Mouse (Mus musculus): Measurements from ENCODE around the gene Abcb8. TPM values are rescaled to one million over a fixed set of nuclear protein-coding genes. Genes with fewer than 3 reads are reported as not detected.

Abcb8 gene
- total RNA-seq, 2 experiments from 2014 or later, result 36.2 to 43.6 TPM

DNA sequence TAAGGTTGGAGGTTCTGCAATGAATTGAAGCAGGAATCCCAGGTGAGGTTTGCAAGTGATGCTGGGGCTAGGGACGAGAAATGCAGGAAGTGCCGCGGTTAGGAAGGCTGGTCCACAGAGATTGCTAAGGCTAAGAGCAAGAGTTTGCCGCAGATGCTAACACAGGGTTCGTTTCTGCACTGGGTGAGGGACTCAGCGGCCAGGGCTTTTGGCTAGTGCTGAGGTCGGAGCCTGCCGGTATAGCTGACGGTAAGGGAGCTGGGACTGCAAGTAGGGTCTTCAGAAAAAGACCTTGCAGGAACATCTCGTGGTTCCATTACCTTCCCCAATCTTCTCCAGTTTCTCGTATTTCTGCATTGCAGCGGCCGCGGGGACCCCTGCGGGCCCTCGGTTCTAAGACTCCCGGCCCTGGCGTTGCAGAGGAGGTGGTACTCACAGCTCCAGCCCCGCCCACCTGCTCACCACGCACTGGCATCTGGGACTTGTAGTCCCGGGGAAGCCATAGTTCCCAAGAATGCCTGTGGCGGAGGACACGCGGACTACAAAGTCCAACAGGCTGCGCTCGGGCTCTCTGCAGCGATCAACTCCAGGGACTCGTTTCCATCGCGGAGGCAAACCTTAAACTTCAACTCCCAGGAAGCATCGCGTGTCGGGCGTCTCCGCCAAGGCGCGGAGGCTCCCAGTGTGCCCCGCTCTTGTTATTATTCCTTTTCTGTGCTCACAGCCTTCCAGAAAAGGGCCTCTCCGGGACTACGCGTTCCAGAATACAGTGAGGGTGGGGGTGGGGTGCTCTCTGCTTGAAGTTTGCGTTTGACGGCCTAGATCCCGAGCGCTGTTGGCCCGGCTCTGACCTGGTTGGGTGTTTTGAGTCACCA is 29.9 kb downstream of the Abcb8 start, which contains the start of the genes Cdk5 and Slc4a2:
TSS of gene Cdk5 (minus strand) at position 402 of the 875 bp plus-strand sequence.
TSS of gene Slc4a2 (plus strand) at position 709 of the 875 bp plus-strand sequence.
- intact Hi-C loops (cut with DNase I; ENCODE audit: low total_unique reads), result no loop called here

DNA sequence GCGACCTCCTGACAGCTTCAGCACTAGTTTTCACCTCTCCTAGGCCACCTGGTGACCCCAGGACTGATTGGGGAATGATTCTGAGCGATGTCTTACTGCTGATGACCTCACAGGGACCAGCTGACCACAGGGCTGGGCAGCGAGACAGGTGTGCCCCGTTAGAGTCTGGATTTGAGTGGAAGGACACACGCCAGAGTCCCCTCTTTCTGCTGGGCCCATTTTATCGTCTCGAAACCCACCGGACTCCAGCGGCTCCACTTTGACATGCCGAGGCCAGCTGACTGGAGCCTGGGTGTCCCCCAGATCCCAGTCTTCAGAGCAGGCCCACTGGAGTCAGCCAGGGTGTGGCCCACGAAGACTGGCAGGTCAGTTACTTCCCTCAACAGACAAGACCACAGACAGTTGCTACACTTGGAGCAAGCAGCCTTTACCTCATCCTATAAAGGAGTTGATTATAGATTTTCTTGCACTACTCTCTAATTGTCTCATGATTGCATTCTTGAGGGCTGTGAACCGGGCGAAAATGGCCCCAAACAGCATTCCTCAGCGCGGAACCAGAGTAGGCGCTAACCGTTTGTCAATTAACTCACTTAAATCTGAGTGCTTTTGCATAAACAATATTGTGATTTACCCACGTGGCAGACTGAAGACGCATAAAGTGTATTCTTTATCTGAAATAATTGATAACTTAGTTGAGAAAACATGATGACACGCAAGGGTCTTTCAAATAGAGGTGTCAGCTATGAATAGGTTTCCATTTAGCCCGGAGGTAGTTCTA is 30.7 kb downstream of the Abcb8 start:
- no peak for DNase-seq
- intact Hi-C loops (cut with DNase I; ENCODE audit: low total_unique reads), result no loop called here

More for the DNA sequence above, 29.9 kb downstream of the Abcb8 start, which contains the start of the genes Cdk5 and Slc4a2:
- DNase-seq, result peak; percentile 99

DNA sequence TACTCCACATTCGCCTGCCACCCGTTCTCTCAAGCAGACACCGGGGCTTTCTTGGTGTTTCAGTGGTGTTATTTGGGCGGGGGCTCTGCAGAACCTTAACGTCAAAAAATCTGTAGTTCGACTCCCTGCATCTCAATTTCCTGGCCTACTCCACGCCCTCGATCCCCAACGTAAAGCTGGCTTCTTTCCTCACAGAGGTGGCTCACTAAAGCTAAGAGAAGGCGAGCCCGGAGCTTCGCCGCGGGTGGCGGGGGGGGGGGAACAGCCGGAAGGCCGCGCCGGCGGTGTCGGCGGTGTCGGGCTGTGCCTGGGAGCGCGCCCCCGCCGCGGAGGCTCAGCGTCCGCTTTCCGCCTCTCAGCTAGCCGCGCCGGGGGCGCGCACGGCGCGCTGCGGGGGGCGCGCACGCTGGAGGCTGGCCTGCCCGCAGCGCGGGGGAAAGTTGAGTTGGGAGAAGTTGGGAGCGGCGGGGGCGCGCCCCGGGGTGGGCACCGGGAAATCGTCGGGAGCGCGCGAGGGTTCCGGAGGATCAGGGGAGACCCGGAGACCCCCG is 31.5 kb downstream of the Abcb8 start:
- intact Hi-C loops (cut with DNase I; ENCODE audit: low total_unique reads), result no loop called here
- peak; percentile 90 for DNase-seq

DNA sequence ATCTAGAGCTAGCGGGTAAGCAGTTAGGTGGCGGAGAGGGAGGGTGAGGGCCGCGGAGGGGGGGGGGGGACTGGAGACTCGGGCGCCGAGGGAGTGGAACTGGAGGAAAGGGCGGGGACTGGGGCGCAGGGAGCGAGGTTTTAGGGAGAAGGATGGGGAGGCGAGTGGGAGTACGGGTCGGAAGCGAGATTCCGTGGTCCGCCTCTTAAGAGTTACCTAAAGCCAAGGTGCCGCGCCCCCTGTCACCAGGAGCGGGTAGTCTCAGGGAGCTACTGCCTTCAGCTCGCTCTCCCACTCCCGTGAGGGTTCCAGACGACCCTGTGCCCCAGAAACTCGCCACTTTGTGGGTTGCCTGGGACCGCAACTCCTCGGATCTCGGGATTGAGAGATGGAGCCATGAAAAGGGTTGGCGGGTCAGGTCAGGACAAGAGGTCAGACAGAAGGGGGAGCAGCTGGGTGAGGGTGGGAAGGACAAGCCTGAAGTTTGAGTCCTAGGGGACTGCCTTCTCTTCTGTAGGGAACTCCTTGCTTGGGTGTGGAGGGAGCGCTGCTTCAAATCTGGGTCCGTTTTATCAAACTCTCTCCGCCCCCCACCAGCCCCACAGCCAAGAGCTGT is 32.1 kb downstream of the Abcb8 start:
- intact Hi-C loops (cut with DNase I; ENCODE audit: low total_unique reads), result no loop called here
- no peak for DNase-seq

DNA sequence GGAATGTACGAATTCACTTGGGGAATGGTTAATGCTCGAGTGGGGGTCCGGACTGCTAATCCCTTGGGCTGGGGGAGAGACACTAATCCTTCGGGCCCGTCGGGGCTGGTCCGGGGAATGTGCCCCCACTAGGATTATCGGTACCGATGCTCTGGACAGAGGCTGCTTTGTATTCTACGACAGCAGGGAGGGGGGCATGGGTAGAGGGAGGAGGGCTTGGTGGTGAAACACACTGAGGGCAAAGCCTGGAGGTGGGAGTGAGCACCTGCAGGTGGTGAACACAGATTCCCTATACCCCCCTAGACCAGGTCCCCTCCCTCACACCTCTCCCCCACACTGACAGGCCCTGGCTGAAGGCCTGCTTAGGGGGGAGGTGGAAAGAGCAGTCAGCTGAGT is 32.6 kb downstream of the Abcb8 start:
- no peak for DNase-seq
- intact Hi-C loops (cut with DNase I; ENCODE audit: low total_unique reads), result no loop called here

DNA sequence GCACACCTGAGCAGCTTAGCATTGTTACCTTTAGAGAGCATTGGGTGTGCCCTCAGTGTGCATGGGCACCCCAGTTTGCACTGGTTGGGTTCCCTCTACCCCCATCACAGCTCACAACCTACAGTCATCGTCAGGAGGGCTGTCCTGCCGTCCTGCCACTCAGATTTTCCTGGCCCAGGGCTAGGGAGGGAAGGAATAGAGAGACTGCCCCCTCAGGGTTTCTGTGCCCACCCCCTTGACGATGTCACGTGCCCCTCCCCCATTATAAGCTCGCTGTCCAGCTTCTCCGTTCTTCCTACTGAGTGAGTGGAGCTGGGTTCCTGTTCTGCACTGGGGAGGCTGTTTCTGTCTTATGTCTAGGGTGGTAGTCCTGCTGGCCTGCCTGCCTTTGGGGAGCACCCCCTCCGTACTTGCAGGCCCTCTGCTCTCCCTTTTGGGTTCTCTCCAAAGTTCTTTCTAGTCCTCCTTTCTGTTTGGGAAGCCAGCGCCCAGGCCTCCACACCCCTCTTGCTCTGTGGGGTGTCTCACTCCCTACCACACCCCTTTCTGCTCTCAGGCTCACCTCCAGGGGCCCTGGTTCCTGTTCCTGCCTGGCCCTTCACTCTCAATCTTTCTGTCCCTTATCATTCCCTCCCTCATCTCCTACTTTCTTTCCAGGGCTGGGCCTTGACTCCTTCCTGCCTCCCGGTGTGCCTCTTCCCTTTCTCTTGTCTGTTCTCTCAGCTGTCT is 33.3 kb downstream of the Abcb8 start:
- no peak for DNase-seq
- intact Hi-C loops (cut with DNase I; ENCODE audit: low total_unique reads), result no loop called here

DNA sequence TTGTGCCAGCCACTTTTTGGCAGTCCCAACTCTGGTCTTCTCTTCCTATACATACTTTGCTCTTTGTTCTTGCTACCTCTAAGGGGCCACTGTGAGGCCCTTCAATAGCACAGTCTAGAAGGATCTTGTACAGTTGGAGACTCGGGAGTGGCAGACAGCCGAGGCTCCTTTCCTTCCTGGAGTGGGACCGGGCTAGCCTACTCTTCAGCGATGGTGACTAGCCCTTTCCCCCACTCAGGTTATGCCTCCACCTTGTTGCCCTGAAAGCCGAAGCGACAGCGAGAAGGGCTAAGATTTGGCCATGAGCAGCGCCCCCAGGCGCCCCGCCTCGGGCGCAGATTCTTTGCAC is 33.8 kb downstream of the Abcb8 start:
- no peak for DNase-seq
- intact Hi-C loops (cut with DNase I; ENCODE audit: low total_unique reads), result no loop called here

DNA sequence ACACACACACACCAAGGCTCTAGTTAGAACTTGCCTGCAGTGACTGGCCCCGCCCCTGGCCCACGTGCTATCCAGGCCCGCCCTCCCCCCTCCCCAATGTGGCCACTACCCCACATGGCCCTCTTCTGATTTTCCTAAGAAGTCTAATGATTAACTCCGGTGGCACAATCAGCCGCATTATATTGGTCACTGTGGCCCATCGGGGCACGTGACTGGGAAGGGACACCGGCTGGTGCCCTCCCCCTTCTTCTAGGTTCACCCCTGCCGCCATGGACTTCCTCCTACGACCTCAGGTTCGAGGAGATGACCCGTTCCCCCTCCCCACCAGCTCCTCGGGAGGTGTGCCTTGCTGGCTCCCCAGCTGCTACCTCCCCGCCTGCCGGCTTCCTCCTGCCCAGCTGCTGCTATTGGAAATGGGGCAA is 34.5 kb downstream of the Abcb8 start:
- DNase-seq, result no peak
- intact Hi-C loops (cut with DNase I; ENCODE audit: low total_unique reads), result no loop called here

DNA sequence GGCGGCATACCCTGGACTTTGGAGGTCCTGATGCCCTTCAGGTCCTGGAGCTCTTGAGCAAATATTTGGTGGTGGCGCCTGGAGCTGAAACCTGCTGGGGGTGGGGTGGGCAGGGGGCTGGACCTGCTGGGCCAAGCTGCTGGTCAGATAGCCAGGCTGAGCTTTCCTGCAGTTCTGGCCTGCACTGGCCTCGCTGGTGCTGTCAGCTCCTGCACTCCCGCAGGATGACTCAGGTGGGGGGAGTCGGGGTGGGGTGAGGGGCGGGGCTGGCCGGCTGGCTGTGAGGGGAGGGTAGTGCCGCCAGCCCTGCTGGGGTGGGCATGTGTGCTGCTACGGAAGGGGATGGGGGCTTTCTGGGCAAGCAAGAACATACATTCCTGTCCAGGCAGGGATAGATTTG is 35.1 kb downstream of the Abcb8 start:
- intact Hi-C loops (cut with DNase I; ENCODE audit: low total_unique reads), result no loop called here
- no peak for DNase-seq

DNA sequence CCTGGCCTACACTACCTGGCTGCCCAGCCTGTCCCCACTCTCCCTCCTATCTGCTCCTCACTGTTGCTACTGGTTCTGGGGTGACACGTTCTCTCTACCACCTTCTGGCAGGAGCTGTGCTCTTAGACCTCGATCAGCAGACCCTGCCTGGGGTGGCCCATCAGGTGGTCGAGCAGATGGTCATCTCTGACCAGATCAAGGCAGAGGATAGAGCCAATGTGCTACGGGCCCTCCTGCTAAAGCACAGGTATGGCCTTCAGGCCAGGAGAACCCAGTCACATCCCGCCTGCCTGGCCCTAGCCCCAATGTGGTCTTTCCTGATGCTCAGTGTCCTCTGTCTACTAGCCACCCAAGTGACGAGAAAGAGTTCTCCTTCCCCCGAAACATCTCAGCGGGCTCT is 40.5 kb downstream of the Abcb8 start:
- intact Hi-C loops (cut with DNase I; ENCODE audit: low total_unique reads), result no loop called here
- no peak for DNase-seq

DNA sequence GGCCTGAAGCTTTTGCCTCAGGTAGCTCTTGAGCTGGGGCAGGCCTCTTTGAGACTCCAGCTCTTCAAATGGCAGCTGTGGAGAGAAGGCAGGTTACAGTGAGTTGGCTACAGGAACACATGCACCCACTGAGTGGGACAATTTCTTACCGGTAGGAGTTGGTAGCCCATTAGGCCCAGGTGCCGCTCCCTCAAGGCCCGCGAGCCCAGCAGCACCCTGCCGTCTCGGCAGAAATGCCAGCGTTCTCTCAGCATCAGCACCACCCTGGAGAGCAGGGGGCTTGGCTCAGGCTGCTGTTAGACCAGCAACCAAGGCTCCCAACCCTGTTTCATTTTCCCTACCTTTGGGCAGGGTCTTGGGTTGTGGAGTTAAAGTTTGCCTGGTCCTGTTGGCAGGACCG is 47.7 kb downstream of the Abcb8 start:
- no peak for DNase-seq
- intact Hi-C loops (cut with DNase I; ENCODE audit: low total_unique reads), result no loop called here

DNA sequence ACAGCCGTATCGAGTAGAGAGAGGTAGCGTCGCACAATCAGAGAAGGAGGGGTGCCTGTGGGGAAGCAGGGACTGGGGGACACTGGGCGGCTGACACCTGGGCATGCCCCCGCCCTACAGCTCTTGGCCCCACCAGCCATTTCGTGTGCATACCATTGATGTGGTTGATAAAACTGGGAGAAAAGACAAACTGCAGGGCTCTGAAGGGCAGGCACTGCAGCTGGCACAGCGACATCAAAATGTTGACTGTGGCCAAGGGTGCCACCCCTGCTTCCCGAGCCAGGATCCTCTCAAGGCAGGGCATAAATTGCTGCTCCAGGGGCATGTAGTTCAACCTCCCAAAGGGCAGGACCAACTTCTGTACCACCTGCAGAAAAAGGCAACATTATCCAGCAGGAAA is 48.6 kb downstream of the Abcb8 start:
- DNase-seq, result no peak

DNA sequence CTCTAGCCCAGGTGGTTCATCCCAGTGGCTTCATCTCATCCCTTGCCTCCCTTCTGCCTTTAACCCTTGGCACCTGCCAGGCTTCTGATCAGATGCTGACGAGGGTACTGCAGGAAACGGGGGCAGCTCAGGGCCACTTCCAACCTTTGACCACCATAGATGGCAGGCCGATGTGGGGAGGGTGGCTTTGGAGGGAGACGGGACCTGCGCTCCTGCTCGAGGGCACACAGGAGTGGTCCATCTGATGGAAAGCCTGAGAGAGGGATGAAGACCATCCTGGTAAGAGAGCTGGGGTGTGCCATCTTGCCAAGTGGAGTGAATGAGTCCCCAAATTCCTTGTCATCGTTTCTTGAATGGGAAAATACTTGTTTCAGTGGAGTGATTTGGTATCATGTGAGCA is 49.7 kb downstream of the Abcb8 start:
- no peak for DNase-seq
- intact Hi-C loops (cut with DNase I; ENCODE audit: low total_unique reads), result no loop called here

More for the DNA sequence above, 48.6 kb downstream of the Abcb8 start:
- intact Hi-C loops (cut with DNase I; ENCODE audit: low total_unique reads), result no loop called here

DNA sequence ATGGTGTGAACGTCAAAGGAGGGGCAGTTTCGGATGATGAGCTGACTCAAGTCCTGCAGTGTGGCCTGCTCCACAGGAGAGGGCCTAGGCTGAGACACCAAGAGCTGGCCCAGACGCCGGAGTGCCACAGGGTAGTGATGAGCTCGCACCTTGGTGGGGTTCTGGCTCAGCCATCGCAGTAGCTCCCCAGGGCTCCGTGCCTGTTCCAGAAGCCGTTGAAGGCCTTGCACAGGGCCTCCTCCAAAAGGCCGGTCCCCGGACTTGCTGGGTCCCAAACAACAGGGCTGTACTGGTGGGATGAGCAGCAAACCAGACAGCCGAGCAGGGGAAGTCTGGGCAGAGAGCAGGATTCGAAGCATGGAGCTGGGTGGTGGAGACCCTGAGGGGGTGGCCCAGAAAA is 50.5 kb downstream of the Abcb8 start:
- intact Hi-C loops (cut with DNase I; ENCODE audit: low total_unique reads), result no loop called here
- no peak for DNase-seq

DNA sequence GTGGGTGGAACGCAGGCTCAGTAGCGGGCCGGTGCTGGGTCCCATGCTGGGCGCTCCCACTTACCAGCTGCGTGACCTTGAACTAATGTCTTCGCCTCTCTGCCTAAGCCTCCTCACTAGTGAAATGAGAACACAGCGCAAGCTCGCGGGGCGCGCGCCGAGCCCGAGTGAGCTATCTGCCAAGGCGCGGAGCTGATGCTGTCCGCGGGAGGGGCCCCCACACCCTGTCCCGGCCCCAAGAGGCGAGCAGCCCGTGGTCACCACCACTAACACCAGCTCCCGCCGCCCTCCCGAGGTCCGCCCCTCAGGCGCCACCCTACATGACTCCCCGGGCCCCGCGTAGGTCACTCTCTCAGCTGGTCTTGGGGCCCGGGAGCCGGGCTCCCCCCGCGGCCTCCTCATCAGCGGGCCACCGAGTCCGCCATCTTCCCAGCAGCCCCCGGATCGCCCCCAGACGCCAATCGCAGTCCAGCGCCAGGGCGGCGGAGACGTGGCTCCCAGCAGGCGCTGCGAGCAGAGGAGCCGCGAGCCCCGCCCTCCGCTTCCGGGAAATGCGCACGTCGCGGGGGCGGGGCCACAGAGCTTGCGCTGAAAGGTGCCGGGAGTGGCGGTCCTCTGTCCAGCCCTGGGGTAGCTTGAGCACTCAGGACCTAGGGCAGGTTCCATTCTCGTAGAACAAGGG is 51.4 kb downstream of the Abcb8 start, which contains the start of gene Fastk:
TSS of gene Fastk (minus strand) at position 542 of the 682 bp plus-strand sequence.
- intact Hi-C loops (cut with DNase I; ENCODE audit: low total_unique reads), result no loop called here
- peak; percentile 96 for DNase-seq

DNA sequence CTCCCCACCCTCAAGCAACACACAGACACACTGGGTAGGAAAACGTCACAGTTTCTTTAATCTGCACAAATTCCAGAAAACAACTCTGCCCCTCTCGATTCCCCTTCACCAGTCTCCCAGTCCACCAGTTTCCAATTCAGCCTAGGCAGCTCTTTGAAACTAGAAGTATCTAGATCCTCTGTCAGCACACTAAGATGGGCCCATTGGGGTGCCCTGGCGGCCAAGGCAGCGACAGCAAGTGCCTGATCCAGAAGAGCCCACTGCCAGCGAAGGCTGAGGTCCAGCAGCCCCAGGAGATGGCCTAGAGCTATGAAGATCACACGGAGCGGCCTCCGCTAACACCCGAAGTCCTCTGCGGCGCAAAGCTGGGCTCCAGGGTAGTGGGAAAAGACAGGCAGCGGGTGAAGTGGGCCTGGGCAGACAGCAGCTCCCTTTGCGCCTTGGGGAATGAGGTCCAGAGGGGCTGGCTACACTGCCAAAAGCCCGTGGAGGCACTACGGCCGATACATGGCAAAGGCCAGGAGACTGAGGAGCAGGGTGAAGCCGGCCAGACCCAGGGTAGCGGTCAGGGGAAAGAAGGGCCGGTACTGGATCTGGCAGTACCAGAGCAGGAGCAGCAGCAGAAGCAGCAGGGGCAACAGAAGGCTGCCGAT is 52.1 kb downstream of the Abcb8 start:
- DNase-seq, result no peak
- intact Hi-C loops (cut with DNase I; ENCODE audit: low total_unique reads), result no loop called here

DNA sequence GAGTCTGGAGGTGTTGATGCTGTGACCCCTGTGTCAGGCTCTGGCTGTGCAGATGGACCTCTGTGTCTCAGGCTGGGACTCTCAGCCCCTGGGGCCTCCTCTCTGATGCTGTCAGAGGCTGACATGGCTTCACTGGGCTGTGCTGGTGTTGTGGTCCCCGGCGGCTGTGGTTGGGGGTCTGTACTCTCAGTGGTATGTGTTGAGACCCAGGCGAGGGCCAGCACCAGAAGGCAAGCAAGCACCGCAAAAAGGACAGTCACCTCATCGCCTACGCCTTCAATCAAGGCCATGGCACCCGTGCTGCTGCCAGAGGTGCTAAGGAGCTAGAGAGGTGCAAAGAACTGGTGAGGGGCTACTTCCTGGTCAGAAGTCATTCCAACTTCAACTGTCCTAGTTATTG is 53.2 kb downstream of the Abcb8 start:
- intact Hi-C loops (cut with DNase I; ENCODE audit: low total_unique reads), result no loop called here
- DNase-seq, result no peak

DNA sequence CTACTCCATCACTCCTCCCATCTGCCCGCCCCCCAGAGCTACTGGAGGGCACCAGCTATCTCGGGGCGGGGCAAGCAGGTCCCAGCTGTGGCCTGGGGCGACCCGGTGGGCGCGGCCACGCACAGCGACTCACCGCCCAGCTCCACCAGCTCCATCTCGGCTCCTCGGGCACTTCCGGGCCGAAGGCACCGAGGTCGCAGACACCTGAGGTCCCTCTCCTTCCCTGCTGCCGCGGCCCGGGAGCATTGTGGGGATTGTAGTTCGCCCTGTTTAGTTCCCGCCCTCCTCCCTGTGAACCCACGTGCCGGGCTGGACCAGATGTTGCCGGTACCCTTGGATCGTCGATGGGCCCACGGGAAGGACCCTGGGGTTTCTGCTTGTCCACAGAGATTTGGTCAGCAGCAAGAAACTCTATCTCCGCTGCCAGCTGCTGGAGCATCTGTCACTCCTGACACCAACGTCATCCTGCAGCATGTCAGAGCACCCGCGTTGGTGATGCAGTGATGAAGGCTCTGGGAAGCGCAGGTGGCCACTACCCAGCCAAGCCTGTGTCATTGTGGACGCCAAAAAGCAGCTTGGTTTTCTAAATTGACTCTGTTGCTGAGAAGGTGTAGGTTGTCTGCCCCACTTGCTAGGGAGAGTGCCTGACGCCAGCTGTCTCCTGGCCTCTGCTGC is 54.3 kb downstream of the Abcb8 start, which contains the start of gene Tmub1:
TSS of gene Tmub1 (minus strand) at position 231 of the 675 bp plus-strand sequence.
- peak; percentile 77 for DNase-seq
- intact Hi-C loops (cut with DNase I; ENCODE audit: low total_unique reads), result no loop called here
